Mouse (Mus musculus) erythroblast, embryonic 14.5 days (primary cell): ENCODE data around the gene Olfr1014. TPM values are rescaled to one million over a fixed set of nuclear protein-coding genes. Genes with fewer than 3 reads are reported as not detected.

Experiments
- H3K27me3 ChIP-seq: 2 replicates; pipeline ENCODE4 v1.6.1; 2012; ENCODE audit warnings: inconsistent platforms; ENCODE audit not compliant: control insufficient read depth
- H3K36me3 ChIP-seq: 2 replicates; pipeline ENCODE4 v1.6.1; 2012; ENCODE audit warnings: mild to moderate bottlenecking, inconsistent platforms; ENCODE audit not compliant: control insufficient read depth
- H3K4me1 ChIP-seq: 2 replicates; pipeline ENCODE4 v1.6.1; 2012; ENCODE audit warnings: inconsistent platforms; ENCODE audit not compliant: control insufficient read depth
- H3K4me3 ChIP-seq: replicated peaks from 2 replicates; pipeline ENCODE3; 2012; ENCODE audit warnings: moderate library complexity, mild to moderate bottlenecking, inconsistent platforms
- H3K9me3 ChIP-seq: 2 replicates; pipeline ENCODE4 v1.6.1; 2012; ENCODE audit warnings: low read length, inconsistent platforms, mixed read lengths; ENCODE audit not compliant: control insufficient read depth
- GATA1 ChIP-seq: IDR thresholded peaks from 2 replicates; pipeline ENCODE4 v1.6.1; 2012; ENCODE audit warnings: low read length, inconsistent platforms, mixed read lengths
- TAL1 ChIP-seq: IDR thresholded peaks from 3 replicates; pipeline ENCODE4 v1.6.1; 2012; ENCODE audit warnings: low read length, inconsistent platforms, mixed read lengths
- polyA plus RNA-seq: library from polyadenylated mRNA; stranded (reverse); fragments of >175 nt; gene quantifications from 2 replicates; pipeline ENCODE4 v1.2.3, GENCODE M21; 2012

The Olfr1014 gene
- not detected in 2 replicates for polyA plus RNA-seq

DNA sequence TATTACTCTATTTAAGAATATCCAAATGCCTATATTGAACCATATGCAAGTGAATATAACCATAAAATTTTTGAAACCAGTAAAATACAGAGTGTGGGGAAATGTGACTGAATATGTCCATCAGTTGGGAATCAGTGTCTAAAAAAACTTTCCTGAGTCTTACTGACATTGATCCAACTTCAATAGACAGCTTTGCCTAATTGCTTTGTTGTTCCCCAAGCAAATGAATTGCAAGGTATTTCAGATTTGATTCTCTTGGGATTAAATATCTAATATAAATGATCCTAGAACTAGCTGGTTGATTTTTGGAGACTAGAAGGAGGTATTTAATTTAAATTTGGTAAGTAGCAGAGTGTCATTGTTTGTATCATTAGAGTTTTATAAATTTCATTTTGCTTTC is at the start of gene Olfr1014:
TSS of gene Olfr1014 (plus strand) at position 301 of the 400 bp plus-strand sequence.
- Histone ChIP-seq H3K4me3 (no peak within 1 kb of the TSS), H3K27me3 (no peaks in the 10 kb centered on the region), H3K4me1 (no peaks in the 10 kb centered on the region), H3K36me3 (no peaks in the 10 kb centered on the region), H3K9me3 (no peaks in the 10 kb centered on the region)
- TF ChIP-seq GATA1 = no peak
- no peak for TF ChIP-seq TAL1

DNA sequence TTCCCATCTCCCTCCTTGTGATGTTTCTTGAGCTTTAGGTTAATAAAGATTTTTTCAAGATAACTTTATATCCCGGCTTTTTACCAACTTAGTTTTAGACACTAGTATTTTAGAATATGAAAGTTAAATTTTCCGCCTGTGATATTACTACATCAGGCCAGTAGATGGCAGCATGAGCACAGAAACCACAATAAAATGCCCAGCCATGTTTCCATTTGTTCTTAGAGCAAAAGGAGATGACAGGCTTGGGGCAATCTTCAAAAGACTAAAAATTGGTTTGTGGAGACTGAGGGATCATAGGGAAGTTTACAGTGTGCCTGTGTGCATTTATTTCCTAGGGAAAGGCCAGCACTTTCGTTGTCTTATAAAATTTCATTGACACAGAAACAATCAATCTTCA is 46.7 kb upstream of the Olfr1014 start:
- no peaks in the 10 kb centered on the region for H3K36me3 ChIP-seq
- TF ChIP-seq GATA1 (no peak), TAL1 (no peak)
- H3K9me3 ChIP-seq = no peaks in the 10 kb centered on the region
- H3K4me1 ChIP-seq = no peaks in the 10 kb centered on the region
- H3K27me3 ChIP-seq = no peaks in the 10 kb centered on the region
- no peak overlapping the region for H3K4me3 ChIP-seq

DNA sequence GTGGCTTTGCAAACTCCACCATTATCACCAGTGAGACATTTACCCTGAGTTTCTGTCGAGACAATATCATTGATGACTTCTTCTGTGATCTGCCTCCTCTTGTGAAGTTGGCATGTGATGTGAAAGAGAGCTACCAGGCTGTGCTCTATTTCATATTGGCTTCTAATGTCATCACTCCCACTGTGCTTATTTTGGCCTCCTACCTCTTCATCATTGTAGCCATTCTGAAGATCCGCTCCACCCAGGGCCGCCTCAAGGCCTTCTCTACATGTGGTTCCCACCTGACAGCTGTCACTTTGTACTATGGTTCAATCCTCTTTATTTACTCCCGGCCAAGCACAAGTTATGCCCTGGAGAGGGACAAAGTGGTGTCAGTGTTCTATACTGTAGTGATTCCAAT is 18.7 kb upstream of the Olfr1014 start:
- Histone ChIP-seq H3K4me3 (no peak overlapping the region), H3K27me3 (no peaks in the 10 kb centered on the region), H3K9me3 (peaks cover 5% of the 10 kb centered on the region; the same call in 1 of the 2 replicates), H3K4me1 (no peaks in the 10 kb centered on the region), H3K36me3 (no peaks in the 10 kb centered on the region)
- TF ChIP-seq GATA1 (no peak), TAL1 (no peak)

DNA sequence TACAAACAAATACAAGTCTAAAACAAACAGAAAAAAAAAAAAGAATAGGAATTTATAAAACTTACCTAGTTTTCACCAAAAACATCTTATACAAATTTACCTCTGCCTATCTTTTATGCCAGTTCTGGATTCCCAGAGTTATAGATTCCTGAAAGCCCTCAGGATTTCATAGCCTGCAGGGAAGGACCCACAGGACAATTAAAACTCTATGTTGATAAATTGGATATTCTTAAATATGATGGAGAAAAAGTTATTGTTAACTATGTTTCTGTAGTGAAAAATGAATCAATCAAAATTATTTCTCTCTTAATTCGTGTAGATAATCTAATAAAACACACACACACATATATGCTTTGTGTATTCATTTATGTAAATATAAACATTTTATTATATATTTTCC is 9.8 kb upstream of the Olfr1014 start, which contains the start of gene Olfr1012:
TSS of gene Olfr1012 (minus strand) at position 101 of the 400 bp plus-strand sequence.
- TF ChIP-seq GATA1 (no peak), TAL1 (no peak)
- Histone ChIP-seq H3K27me3 (no peaks in the 10 kb centered on the region), H3K4me1 (no peaks in the 10 kb centered on the region), H3K9me3 (no peaks in the 10 kb centered on the region), H3K4me3 (no peak within 1 kb of the TSS), H3K36me3 (no peaks in the 10 kb centered on the region)

GRCm38 (mm10) chr2:85766798-85767197 is 5.7 kb upstream of the Olfr1014 start, which contains the start of gene Olfr1013:
Olfr1013 (plus strand) TSS chr2:85767098.
- H3K4me1 ChIP-seq = no peaks in the 10 kb centered on the region
- H3K36me3 ChIP-seq = no peaks in the 10 kb centered on the region
- no peaks in the 10 kb centered on the region for H3K27me3 ChIP-seq

GRCm38 (mm10) chr2:85781717-85782116 is 9.2 kb downstream of the Olfr1014 start, which contains the start of gene Olfr1015:
Olfr1015 (plus strand) TSS chr2:85782017.
- Histone ChIP-seq H3K4me3 (no peak within 1 kb of the TSS), H3K4me1 (no peaks in the 10 kb centered on the region), H3K36me3 (no peaks in the 10 kb centered on the region), H3K27me3 (no peaks in the 10 kb centered on the region), H3K9me3 (peaks cover 6% of the 10 kb centered on the region)
- TF ChIP-seq GATA1 (no peak), TAL1 (no peak)

More at GRCm38 (mm10) chr2:85766798-85767197, 5.7 kb upstream of the Olfr1014 start, which contains the start of gene Olfr1013:
- TF ChIP-seq GATA1 (no peak), TAL1 (no peak)
- Histone ChIP-seq H3K4me3 (no peak within 1 kb of the TSS), H3K9me3 (no peaks in the 10 kb centered on the region)

- TF ChIP-seq GATA1 (no peak), TAL1 (no peak)
- no peak overlapping the region for H3K4me3 ChIP-seq
Measured at GRCm38 (mm10) chr2:85792331-85792730, 19.8 kb downstream of the Olfr1014 start.

GRCm38 (mm10) chr2:85802444-85802843 is 29.9 kb downstream of the Olfr1014 start, which contains the start of gene Olfr1016:
Olfr1016 (minus strand) TSS chr2:85802544.
- no peaks in the 10 kb centered on the region for H3K27me3 ChIP-seq
- TF ChIP-seq GATA1 (no peak), TAL1 (no peak)
- H3K4me3 ChIP-seq = no peak within 1 kb of the TSS
- no peaks in the 10 kb centered on the region for H3K9me3 ChIP-seq
- no peaks in the 10 kb centered on the region for H3K36me3 ChIP-seq
- H3K4me1 ChIP-seq = no peaks in the 10 kb centered on the region

More at GRCm38 (mm10) chr2:85792331-85792730, 19.8 kb downstream of the Olfr1014 start:
- Histone ChIP-seq H3K36me3 (no peaks in the 10 kb centered on the region), H3K4me1 (no peaks in the 10 kb centered on the region), H3K9me3 (no peaks in the 10 kb centered on the region), H3K27me3 (no peaks in the 10 kb centered on the region)

- Histone ChIP-seq H3K27me3 (no peaks in the 10 kb centered on the region), H3K4me3 (no peak overlapping the region), H3K36me3 (no peaks in the 10 kb centered on the region), H3K4me1 (no peaks in the 10 kb centered on the region), H3K9me3 (no peaks in the 10 kb centered on the region)
- TF ChIP-seq TAL1 (no peak), GATA1 (no peak)
Measured at GRCm38 (mm10) chr2:85804501-85804900, 32.0 kb downstream of the Olfr1014 start.
